Mouse (Mus musculus): ENCODE results near the gene Rgsl1.
"Not testable (repeated sequence)": the region's sequence is repeated elsewhere in the genome, so short reads cannot be mapped to it uniquely, and the experiment has no call there.

Gene Rgsl1

DNA sequence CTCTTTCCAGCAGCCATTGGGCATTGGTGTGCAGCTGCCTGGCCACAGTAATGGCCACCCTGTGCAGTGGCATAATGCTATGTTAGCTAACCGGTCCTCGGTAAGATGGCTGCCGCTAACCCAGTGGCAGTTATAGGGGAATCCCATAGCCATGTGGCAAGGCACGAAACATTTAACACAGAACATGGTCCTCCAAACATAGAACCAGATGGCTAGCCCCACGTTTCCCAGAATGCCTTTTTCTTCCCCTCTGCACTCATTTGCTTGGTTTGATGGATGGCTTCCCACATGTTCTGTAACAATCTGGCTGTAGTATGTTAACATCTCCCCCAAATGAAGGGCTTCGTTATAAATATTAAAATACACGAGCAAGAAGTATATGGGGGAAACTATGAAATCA lies 67.7 kb downstream of the Rgsl1 start:
- no peak for DNase-seq (ENCODE audit: low spot score in 2 of 2)

DNA sequence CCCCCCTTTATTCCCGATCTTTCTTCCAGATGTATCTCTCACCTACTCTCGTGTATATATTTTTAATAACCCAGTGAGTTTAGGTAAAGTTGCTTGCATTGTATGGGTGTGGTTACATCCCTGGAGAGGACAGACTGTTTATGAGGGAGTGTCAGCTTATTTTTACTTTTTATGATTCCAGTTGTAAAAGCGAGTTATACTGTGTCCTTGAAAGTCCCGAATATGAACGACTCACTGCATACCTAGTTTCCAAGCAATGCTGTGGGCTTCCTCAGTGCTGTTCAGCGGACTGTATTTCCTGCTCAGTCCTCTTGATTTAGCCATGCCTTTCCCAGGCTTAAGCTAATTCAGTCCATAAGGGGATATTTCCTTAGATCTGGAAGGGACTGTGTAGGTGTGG lies 68.8 kb downstream of the Rgsl1 start:
- DNase-seq (ENCODE audit: low spot score in 2 of 2): no peak

DNA sequence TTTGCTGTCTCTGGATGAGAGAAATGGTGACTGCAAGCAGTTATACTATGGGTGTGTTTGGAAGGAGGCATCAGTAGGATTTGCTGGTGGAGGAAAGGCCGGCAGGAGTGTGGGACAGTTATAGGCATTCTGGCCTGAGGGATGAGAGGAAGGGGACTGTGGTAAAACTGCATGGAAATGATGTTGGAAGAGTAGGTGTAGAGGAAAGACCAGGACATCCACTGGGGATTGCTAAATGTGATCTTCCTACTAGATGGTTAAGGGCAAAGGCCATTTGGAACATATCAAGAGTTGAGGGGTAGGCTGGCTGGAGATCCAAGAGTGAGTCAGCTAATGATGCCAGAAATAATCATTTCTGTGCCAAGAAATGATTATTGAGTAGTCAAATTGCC lies 73.2 kb downstream of the Rgsl1 start:
- no peak for DNase-seq (ENCODE audit: low spot score in 2 of 2)

DNA sequence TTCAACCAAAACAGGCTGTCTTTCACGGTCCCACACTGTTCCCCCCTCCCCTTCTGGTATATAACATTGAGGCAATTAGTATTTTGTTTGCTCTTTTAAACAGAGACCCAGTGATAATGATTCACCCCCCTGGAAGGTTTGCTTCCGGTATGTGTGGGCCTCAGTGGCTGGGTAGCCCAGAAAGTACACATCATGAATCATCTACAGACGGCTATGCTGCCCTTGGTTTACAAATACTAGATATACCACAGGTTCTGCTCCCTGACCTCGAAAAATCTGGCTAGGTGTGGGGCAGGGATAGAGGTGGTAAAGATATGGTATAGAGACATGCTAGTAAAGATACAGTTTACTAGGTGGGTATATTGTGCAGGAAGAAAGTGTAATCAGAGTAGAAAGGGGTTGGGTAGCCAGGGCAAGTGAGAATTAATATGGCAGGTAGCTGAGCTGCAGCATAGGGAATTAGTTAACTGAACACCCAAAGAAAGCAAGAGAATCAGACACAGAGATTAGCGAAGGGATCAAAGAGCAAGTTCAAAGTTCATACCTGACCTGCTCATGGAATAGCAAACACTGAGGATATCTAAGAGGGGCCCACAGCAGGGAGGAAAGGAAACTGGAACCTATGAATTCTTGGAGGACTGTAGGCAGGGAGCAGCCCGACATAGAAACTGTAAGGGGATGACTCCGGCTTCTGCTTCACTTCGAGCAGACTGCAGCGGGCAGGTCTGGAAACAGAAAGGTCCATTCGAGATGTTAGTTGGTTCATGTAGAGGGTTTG lies 73.8 kb downstream of the Rgsl1 start:
- no peak for DNase-seq (ENCODE audit: low spot score in 2 of 2)

DNA sequence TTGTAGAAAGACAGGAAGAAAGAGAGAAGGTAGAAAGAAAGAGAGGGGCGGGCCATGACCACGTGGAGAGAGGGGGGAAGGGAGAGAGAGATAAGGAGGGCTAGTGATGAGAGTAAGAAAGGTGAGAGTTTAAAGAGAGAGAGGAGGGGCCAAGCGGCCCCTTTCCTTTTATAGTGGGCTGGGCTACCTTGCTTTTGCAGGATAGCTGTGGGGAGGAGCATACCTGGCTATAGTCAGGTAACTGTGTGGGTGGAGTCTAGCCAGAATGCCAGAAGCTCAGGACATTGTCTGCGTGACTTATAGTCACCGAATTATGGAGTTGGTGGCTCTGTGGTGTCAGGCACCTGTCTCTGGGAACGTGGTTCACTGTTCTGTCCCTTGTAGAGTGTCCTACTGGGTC lies 74.4 kb downstream of the Rgsl1 start:
- not testable (repeated sequence) for DNase-seq (ENCODE audit: low spot score in 2 of 2)

DNA sequence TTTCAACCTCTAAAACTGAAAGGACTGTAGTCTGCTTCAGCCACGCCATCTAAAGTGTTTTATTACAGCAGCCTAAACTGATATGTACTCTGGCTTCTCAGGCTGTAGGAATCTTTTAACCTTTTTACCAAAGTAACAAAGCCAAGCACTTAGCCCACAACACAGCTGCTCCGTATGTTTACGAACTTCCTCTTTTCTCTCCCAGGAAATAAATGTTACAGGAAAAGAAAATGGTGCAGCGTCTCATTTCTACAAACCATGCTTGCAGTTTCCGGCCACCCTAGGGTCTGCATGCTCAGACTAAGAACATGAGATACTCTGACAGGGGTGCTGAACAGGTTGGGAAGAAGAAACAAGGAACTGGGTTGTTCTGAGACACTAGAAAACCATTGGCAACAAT lies 75.5 kb downstream of the Rgsl1 start:
- no peak for DNase-seq (ENCODE audit: low spot score in 2 of 2)

DNA sequence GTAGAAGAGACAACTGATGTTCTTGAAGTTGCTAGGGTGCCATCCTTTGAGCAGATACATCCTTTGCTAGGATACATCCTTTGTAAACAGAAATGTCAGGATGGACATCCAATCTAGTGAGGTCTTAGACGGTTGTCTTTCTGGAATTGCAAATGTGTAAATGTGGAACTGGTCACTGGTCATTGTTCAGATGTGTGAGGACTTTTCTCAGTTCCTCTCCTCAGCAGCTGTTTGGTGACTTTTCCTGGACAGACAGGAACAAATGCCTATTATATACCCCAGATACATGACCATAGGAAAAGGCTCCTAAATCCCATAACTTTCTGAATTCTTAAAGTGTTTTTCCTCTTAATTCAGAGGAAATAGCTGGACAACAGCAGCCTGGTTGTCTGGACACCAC lies 76.7 kb downstream of the Rgsl1 start:
- no peak for DNase-seq (ENCODE audit: low spot score in 2 of 2)

DNA sequence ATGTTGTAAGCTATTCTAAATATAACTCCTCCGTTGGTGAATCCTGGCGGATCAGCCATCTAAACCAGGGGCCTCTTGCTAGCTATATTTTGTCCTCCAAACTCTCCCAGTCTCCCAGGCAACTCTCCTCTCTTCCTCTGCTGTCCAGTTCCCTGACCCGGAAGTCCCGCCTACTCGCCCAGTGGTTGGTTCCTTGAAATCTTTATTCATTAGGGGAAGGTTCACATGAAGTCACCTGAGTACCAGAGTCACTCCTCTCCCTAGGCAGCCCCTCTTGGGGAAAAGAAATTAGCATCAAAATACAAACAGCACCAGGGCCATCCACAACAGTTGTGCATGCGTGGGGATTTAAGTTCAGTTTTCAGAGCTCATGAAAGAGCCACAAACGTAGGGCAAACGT lies 77.6 kb downstream of the Rgsl1 start:
- no peak for DNase-seq (ENCODE audit: low spot score in 2 of 2)

DNA sequence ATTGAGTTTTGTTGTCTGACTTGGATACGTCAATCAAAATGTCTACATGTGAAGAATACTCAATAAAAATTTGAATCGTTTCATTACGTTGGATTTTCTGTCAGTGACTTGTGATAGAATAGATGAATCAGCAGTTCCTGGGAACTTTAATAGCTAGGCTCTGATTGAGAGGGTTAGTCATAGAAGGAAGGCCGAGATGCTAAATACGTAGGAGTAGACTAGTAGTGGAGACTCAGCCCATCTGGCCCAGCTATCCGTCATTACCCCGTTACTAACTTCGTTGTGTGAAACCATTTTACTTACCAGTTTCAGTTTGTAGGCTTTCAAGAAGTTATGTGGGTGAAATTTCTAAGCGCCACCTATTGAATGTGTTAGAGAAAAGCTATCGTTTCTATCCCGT lies 79.8 kb downstream of the Rgsl1 start:
- DNase-seq (ENCODE audit: low spot score in 2 of 2): no peak

DNA sequence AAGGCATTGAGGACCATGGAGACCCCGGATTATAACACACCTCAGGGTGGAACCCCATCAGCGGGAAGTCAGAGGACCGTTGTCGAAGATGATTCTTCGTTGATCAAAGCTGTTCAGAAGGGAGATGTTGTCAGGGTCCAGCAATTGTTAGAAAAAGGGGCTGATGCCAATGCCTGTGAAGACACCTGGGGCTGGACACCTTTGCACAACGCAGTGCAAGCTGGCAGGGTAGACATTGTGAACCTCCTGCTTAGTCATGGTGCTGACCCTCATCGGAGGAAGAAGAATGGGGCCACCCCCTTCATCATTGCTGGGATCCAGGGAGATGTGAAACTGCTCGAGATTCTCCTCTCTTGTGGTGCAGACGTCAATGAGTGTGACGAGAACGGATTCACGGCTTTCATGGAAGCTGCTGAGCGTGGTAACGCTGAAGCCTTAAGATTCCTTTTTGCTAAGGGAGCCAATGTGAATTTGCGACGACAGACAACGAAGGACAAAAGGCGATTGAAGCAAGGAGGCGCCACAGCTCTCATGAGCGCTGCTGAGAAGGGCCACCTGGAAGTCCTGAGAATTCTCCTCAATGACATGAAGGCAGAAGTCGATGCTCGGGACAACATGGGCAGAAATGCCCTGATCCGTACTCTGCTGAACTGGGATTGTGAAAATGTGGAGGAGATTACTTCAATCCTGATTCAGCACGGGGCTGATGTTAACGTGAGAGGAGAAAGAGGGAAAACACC lies 90.0 kb downstream of the Rgsl1 start:
- no peak for DNase-seq (ENCODE audit: low spot score in 2 of 2)

DNA sequence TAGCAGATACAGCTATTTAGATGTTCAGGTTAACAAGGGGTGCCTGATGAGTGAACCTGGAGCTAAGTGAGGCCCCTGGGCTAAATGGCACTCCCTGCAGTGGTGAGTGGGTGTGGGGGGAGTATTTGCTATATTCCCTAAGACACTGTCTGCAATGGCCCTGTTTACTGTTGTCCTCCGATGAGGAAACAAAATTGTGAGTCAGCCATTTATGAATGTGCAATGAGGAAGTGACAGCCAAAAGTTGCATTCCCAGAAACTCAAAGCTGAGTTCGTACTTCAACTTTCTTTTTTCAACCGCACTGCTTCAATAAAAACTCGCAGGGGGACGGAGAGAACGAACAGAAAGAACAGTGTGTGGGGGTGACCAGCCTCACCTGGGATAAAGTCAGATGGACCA lies 91.4 kb downstream of the Rgsl1 start:
- DNase-seq (ENCODE audit: low spot score in 2 of 2): no peak

DNA sequence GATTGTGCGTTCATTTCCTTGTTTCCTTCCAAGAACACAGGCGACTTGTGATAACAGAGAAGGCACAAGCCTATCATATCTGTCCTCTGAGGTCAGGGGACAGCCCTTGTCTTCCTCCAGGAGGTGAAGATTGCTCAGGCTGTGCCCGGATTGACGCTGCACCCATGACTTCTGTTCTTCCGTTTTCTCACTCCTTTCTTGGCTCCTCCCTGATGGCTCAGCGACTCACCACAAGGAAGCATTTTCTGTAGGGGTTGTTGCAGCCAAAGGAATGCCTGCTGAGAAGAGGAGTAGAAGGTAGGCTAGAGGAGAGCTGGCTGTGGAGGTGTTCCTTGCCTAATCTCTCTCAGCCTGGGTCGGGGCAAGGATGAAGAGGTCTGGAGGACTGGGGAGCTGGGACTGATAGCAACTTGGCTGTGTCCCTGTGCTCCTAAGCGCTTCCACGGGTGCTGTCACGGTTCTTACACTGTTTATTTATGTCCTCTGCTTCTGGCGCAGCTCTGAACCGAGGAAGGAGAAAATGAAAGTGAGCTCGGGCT lies 92.1 kb downstream of the Rgsl1 start:
- DNase-seq (ENCODE audit: low spot score in 2 of 2): peak; percentile 29 to 48

DNA sequence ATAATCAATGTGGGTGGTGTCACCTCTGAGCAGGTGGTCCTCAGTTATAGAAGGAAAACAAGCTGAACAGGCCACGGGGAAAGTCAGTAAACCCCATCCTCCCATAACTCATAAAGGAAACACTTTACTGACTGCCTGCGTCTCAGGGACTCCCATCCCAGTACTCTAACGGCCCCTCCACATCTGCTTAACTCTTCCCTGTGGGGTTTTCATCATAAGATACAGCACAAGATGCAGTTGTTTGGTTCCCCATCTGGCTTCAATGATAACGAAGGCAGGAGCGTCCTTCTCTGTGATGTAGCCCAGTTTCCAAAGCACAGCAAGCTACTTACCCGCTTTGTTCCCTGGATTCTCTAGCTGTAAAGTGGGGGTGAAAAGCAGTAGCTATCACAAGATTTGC lies 93.9 kb downstream of the Rgsl1 start:
- DNase-seq (ENCODE audit: low spot score in 2 of 2): no peak

DNA sequence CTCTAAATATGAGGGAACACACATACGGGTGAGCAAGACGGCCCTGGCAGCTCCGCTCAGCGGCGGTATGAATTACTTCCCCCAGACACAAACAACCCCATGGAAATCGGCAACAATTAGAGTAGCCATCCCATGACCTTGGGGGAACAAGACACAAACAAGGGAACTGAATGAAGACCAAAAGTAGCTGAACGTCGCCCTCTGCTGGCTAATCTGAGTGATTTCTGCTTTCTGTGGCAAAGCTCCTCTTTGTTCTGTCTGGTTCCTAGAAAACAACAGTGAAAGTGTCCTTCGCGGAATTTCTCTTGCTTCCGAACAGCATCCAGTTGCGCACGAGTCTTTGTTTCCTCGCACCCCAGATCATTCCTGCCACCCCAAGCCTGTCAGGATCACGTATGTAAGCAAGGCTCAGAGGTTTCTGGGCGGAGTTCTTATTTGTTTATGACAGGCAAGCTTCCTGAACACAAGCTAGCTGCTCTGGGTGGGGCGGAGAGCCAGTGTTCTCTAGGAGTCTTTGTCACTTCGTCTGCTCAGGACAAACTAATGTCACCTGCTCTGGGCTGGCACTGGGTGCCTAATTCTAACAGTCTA lies 94.6 kb downstream of the Rgsl1 start, which contains the start of gene Rnasel:
Gene Rnasel, plus strand, starts transcription at position 216 of the 591 bp plus-strand sequence.
- peak; percentile 39 to 74 for DNase-seq (ENCODE audit: low spot score in 2 of 2)

DNA sequence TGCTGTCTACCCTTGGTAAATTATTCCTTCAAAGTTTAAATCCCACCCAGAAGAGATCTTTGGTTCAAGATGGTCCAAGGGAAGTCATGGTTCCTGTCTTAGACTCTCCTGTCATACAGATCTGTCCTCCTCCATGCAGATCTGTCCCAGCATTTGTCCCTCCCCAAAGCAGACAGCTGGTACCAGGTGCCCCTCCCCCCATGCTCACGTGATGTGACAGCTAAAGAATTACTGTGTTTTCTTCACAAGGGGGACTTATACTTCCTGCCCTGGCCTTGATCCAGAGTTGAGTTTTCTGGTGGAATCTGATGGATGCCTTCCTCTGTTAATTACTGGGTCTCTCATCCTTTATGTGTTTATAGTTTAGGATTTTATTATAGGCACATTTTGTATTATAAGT lies 95.4 kb downstream of the Rgsl1 start:
- peak; percentile 71 to 74 for DNase-seq (ENCODE audit: low spot score in 2 of 2)

DNA sequence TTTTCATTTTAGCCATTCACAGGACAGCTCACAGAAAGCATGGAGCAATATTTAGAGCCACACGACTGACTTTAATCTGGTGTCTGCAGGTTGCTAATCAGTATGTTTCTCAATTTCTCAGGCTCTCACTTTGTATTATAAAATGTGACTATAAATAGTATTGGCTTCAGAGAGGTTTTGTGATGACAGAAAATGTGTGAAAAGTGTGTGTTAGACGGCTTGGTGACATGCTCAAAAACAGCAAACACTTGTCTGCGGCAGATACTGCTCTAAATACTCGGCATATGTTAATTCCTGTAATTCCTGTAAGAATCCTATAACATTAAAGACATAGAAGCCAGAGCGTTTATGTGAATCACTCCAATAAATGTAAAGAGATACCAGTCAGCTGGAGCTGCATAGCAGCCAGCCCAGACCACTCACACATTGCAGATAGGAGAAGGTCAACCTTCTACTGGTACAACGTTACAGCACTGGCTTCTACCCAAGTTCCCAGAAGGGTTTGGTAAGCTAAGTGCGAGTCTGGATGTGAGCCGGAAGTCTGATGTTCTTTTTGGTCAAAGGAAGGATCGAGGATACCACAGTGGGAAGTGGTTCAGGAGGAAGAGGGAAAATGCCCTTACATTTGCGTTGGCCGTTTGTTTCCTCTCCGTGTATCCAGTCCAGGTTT lies 95.9 kb downstream of the Rgsl1 start:
- DNase-seq (ENCODE audit: low spot score in 2 of 2): no peak

DNA sequence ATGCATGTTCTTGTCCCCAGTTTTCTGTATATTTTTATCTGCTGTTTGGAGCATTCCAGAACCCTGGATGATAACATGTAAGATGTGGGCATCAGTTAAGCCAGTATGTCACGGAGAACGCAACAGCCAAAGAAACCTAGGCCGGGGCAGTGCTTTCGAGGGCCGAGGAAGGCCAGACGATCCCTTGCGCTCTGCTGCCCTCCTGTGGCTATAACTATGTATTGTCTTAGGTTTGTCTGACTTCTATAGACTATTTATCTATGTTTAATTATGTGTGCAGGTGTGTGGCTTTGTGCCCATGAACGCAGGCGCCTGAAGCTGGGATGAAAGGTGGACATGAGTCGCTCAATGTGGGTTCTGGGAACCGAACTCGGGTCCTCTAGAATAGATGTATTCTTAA lies 97.2 kb downstream of the Rgsl1 start:
- DNase-seq (ENCODE audit: low spot score in 2 of 2): peak; percentile 61 to 81

DNA sequence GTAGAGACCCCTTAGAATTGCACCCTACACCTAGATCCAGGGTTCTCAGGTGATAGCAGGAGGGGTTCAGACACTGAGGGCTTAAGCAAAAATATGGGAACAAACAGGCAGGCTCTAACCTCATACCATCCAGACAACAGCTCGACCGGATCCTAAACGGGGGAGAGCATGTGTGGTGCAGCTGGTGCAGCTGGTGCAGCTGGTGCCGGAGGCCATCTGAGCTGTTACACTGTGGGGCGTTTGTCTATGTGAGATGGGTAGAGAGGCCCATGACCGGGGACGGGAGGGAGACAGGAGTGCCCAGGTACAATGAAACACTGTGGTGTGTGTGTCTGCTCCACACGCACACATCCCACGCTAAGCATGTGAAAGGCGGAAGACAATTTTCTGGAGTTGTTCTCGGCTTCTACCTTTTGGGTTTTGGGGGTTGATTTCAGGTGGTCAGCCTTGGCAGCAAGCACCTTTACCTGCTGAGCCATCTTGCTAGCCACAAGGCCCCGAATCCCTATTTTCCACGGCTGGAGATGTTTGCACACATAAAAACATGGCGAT lies 97.7 kb downstream of the Rgsl1 start:
- peak in 1 of 2 experiments; percentile 49 for DNase-seq (ENCODE audit: low spot score in 2 of 2)

DNA sequence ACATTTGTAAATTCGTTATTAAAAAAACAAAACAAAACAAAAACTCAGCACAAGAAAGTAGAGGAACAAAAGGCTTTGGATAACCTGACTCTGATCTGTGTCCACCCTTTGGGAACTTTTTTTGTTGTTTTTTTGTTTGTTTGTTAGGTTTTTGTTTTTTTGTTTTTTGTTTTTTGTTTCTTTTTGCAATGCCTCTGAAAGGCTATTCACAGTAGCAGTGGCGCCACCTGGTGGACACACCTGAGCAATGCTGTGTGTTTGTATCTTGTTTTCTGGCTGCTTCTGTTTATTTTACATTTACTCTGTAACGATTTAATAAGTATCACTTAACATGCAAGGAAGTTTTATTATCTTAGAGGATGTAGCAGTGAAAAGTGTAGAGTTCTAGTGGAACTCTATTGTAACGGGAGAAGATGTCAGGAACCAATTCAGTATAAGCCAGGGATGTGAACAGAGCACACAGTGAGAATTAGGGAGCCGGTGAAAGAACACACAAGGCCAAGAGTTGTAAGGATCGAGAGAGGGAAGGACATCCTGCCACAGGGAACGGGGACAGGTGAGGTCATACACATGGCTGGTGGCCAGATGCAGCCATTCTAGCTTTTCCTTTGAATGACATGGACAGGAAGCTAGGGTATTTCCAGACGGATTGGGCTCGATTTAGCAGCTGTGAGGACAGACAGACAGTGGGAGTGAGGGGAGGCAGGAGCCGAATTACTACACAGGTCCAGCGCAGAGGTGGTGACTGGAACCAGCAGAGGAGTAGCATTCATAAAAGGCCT lies 101.4 kb downstream of the Rgsl1 start:
- peak; percentile 58 to 85 for DNase-seq (ENCODE audit: low spot score in 2 of 2)

DNA sequence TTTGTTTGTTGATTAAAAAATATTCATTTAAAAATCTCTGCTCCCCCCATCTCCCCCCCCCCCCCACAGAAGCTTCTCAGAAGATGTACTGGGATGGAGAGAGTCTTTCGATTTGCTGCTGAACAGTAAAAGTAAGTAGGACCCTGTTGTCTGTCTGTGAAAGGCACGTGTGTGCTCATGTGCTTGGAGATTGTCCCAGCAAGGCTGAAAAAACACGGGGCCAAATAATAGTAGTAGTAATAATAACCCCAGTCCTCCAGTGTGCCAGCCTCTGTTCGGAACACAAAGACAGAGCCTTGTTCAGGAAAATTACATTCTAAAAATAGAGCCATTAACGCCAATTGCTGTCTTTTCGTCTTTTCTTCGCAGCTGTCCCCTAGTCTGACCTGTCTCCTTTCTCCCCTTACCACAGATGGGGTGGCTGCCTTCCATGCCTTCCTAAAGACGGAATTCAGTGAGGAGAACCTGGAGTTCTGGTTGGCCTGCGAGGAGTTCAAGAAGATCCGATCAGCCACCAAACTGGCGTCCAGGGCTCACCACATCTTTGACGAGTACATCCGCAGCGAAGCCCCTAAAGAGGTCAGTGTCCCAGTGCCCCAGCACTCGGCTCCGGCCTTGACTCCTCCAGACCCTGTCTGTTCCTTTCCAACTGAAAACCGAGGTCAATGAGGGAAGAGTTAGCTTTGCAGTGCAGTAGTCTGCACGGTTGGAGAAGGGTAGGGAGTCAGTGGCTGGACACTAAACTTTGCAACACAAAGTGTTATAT lies 102.2 kb downstream of the Rgsl1 start:
- DNase-seq (ENCODE audit: low spot score in 2 of 2): no peak

All from thymus, postnatal 10 days (tissue).